Mouse (Mus musculus): Measurements from ENCODE around the gene Exoc6. TPM values are rescaled to one million over a fixed set of nuclear protein-coding genes. Genes with fewer than 3 reads are reported as not detected.

Exoc6 gene
- total and polyA plus RNA-seq, 3 experiments: 30.2 to 41.2 TPM; not detected in 1

DNA sequence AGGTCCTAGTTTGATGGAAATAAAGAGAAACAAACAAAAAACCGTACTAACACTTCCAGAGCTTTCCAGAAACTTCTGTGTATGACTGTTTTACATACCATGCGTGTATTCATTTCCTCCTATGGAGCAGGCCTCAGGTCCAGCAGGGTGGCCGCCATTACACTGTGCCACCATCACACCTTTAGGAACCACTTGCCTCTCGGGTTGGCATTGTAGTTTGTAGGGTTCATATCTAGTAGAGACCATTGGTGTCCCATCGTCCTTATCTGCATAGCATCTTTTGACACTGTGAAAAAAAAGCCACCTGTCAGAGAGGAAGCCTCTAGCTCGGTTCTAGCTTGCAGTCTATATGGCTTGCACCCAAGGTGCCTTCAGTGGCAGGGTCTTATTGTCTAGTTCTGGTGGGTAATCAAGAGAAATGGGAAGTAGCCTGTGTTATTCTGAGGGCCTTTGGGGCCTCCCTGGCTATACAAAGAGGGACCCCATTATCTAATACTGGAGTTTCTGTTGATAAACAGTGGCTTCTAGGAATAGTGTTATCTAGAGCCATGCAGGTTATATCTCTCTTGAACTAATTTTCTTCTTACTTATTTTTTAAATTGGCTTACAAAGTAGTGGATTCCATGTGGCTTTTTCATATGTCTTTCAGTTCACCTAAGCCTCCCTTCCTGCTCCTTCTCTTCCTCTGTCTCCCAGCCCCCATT is 5.8 kb downstream of the Exoc6 start (continued):
- TF ChIP-seq TAL1 (IDR thresholded peaks at IDR 0.05; ENCODE audit: low read length): peak; percentile 86
- TF ChIP-seq TCF12 (IDR thresholded peaks at IDR 0.05; ENCODE audit: low read depth, low read length): peak; percentile 97
- peak; percentile 94 for TF ChIP-seq ETS1 (IDR thresholded peaks at IDR 0.05; ENCODE audit: low read depth, low read length)
- TF ChIP-seq USF1 (IDR thresholded peaks at IDR 0.05; ENCODE audit: low read depth, low read length): peak; percentile 9; the same call in 1 of the 2 replicates
- TF ChIP-seq TBP (IDR thresholded peaks at IDR 0.05; ENCODE audit: low read depth, low read length): 0 out of 2 replicates have a peak, but pooled peaks have one; percentile 44
- peak; percentile 43 for TF ChIP-seq HCFC1 (IDR thresholded peaks at IDR 0.05; ENCODE audit: low read depth, low read length)
- no peak; the same call in 1 of the 2 replicates for TF ChIP-seq CHD1 (IDR thresholded peaks at IDR 0.05; ENCODE audit: low read depth, low read length)
- no peak for TF ChIP-seq ELF1 (IDR thresholded peaks at IDR 0.05; ENCODE audit: low read depth, low read length)
- TF ChIP-seq CHD2 (IDR thresholded peaks at IDR 0.05; ENCODE audit: low read length): peak; percentile 29; the same call in 1 of the 2 replicates
- TF ChIP-seq MAZ (IDR thresholded peaks at IDR 0.05; ENCODE audit: low read depth, low read length): peak; percentile 73; the same call in 1 of the 2 replicates
- peak; percentile 98 for TF ChIP-seq EP300 (IDR thresholded peaks at IDR 0.05; ENCODE audit: low read depth in 1 of 2, low read length in 2 of 2)
- TF ChIP-seq MXI1 (IDR thresholded peaks at IDR 0.05; ENCODE audit: low read depth, low read length): peak; percentile 75

DNA sequence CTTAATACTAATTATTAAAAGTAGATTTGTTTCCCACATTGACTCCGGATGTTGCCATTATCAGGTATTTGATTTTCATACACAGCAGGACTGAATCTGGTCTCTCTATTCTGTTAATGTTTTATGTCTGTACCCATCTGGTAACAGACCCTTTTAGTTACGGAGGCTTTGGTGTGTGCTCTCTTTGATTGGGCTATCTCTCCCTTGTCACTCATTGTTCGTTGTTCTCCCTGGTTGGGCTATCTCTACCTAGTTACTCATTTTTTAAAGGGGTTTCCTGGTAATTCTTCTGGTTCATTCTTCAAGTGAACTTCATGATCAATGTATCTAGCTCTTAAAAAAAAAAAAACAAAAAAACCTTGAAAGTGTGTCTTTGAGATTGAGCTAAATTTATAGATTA is 7.7 kb downstream of the Exoc6 start:
- peak; percentile 71 for TF ChIP-seq GATA1 (IDR thresholded peaks at IDR 0.05; ENCODE audit: low read depth, low read length)
- peak; percentile 24; the same call in 1 of the 2 replicates for TF ChIP-seq ZNF384 (IDR thresholded peaks at IDR 0.05; ENCODE audit: low read depth, low read length)
- TF ChIP-seq KAT2A (conservative IDR thresholded peaks at IDR 0.05; ENCODE audit: low read depth, low read length): no peak
- TF ChIP-seq MYB (IDR thresholded peaks at IDR 0.05; ENCODE audit: low read depth, low read length): no peak
- TF ChIP-seq POLR2AphosphoS5 (IDR thresholded peaks at IDR 0.05; ENCODE audit: borderline replicate concordance, low read depth, low read length): no peak
- 0 out of 2 replicates have a peak, but pooled peaks have one; percentile 35 for TF ChIP-seq TCF12 (IDR thresholded peaks at IDR 0.05; ENCODE audit: low read depth, low read length)
- TF ChIP-seq ZC3H11A (IDR thresholded peaks at IDR 0.05; ENCODE audit: low read depth, low read length): no peak
- TF ChIP-seq ZMIZ1 (IDR thresholded peaks at IDR 0.05; ENCODE audit: low read depth, low read length): no peak
- TF ChIP-seq RCOR1 (IDR thresholded peaks at IDR 0.05; ENCODE audit: low read depth, low read length): peak; percentile 25; the same call in 1 of the 2 replicates
- peak; percentile 26 for TF ChIP-seq TAL1 (IDR thresholded peaks at IDR 0.05; ENCODE audit: low read length)
- peak; percentile 58 to 74; a peak in 3 of 4 replicates for TF ChIP-seq EP300 (IDR thresholded peaks at IDR 0.05; ENCODE audit: low read depth in 1 of 2, low read length in 2 of 2)
- TF ChIP-seq SMC3 (IDR thresholded peaks at IDR 0.05; ENCODE audit: low read depth, low read length): no peak
- H3K4me1 ChIP-seq (ENCODE audit: control insufficient read depth in 1 of 2, insufficient read depth in 2 of 2, low read length in 2 of 2): peaks cover 64 to 70% of the 10 kb centered on the region in 2 experiments

More for the DNA sequence above, 7.7 kb downstream of the Exoc6 start:
- Histone ChIP-seq H3K27me3 (ENCODE audit: control insufficient read depth in 1 of 2, insufficient read depth in 2 of 2, low read length in 2 of 2) (no peaks in the 10 kb centered on the region), H3K36me3 (ENCODE audit: control insufficient read depth in 1 of 2, insufficient read depth in 2 of 2, low read length in 2 of 2) (peaks cover 2 to 72% of the 10 kb centered on the region in 2 experiments; a peak in 3 of 4 replicates), H3K9ac (ENCODE audit: control insufficient read depth, low read depth, low read length, poor library complexity, severe bottlenecking) (no peak overlapping the region), H3K4me3 (ENCODE audit: control insufficient read depth in 1 of 2, insufficient read depth in 1 of 2, low read depth in 2 of 2, low read length in 2 of 2) (no peak overlapping the region; a peak in 1 of 4 replicates), H3K9me3 (replicated peaks; ENCODE audit: insufficient read depth, low read length) (no peaks in the 10 kb centered on the region), H3K79me2 (ENCODE audit: control insufficient read depth, insufficient read depth, low read length, poor library complexity) (peaks cover 46% of the 10 kb centered on the region), H3K27ac (ENCODE audit: control insufficient read depth, low read depth, low read length) (no peak overlapping the region; the same call in 1 of the 2 replicates)
- peak; percentile 55 for DNase-seq (ENCODE audit: low read depth, low spot score)
